ENCODE assay signal across 8 mouse cellular contexts in genomic region chr9:61705586-61706233, GRCm38 (mm10).
DNase-seq lines count a peak whose midpoint lies in the region; ATAC-seq lines count a peak whose summit lies in the region.

No protein-coding gene starts in this region.

- ATAC-seq in megakaryocyte, adult 5-6 weeks (ENCODE audit: poor library complexity, severe bottlenecking), result peak; percentile 62
- no peak for ATAC-seq in megakaryocyte-erythroid progenitor cell, adult 5-6 weeks (replicated peaks; ENCODE audit: low FRiP score, low TSS enrichment, poor library complexity, severe bottlenecking)

- DNase-seq in adrenal gland, postnatal 14 days, result peak; percentile 37
- DNase-seq in adrenal gland, adult 8-10 months, result no peak
- peak; percentile 27 to 45 for DNase-seq in spleen, postnatal 36 days (ENCODE audit: low spot score in 2 of 2)
- DNase-seq in spleen, adult 18-20 months, result no peak
- no peak for DNase-seq in embryo, embryonic 10 days (ENCODE audit: low spot score)
- DNase-seq in retina, postnatal 1 day, result no peak

Comparison
In these comparisons a context has a peak if more than half of its experiments do, and no peak if none do; other contexts are left out.
1. DNase-seq: peak in adrenal gland, postnatal 14 days (single experiment) and spleen, postnatal 36 days (2 of 2); none in adrenal gland, adult 8-10 months (single experiment), spleen, adult 18-20 months (0 of 2), embryo, embryonic 10 days (single experiment) and retina, postnatal 1 day (single experiment).